Mouse (Mus musculus): Measurements from ENCODE around the gene Itgb8.

Gene Itgb8

DNA sequence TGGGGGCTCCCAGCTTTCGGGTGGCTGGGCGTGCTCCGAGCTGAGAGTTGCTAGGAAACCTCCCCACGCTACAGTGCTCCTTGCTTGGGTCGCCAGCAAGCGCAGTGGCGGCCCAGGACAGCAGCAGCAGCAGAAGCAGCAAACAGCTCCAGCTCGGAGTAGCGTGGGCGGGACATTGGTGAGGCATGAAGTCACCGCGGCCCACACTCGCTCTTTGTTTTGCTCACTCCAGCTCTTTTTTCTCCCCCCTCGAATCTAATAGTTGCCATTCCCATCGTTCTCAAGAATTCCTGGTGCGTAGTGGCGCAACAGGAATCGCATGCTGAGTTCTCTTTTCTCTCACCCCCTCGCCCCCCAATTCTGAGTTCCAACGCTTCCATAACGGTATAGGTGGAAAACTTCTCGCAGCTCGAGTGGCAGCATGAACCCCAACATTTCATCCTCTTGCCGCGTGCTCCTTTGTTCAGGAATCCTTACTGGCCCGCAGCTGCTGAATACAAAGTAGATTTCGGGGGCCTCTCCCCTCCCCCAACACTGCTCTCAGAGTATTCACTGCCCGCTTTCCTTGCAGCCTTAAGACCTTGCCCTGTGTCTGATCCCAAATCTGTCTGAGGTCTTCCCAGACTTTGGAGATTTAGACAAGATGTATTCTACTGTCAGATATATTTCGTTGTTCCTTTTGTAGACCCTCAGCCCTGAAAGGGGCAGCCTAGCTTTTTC, at the start of gene Itgb8:
Gene Itgb8 (minus strand): TSS at position 107 of the 720 bp plus-strand sequence.
- peak; percentile 57 for DNase-seq (ENCODE audit: low spot score)

DNA sequence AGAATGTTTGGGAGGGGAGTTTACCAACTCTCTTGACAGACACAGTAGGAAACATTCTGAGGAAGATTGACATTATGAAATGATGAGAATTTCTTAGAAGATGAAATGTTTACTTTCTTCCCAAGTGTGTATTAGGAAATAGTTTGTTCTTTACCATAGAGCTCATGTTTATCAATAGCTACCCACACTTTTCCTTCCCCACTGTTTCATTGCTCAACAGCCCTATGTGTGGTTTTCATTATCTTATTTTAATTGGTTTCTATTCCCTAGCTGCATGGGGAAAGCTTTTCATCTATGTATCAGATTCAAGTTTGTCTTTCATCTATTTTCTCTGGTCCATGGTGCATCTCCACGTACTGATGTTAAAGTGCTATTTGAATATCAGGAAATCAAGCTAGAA, 37.7 kb upstream of the Itgb8 start:
- no peak for DNase-seq (ENCODE audit: low spot score)

GRCm38 (mm10) chr12:119273605-119274004, 35.0 kb upstream of the Itgb8 start:
- no peak for DNase-seq (ENCODE audit: low spot score)

- no peak for DNase-seq (ENCODE audit: low spot score)
Measured at GRCm38 (mm10) chr12:119271964-119272363, 33.4 kb upstream of the Itgb8 start.

- no peak for DNase-seq (ENCODE audit: low spot score)
Measured at GRCm38 (mm10) chr12:119270036-119270435, 31.4 kb upstream of the Itgb8 start.

GRCm38 (mm10) chr12:119268723-119269122, 30.1 kb upstream of the Itgb8 start:
- no peak for DNase-seq (ENCODE audit: low spot score)

DNA sequence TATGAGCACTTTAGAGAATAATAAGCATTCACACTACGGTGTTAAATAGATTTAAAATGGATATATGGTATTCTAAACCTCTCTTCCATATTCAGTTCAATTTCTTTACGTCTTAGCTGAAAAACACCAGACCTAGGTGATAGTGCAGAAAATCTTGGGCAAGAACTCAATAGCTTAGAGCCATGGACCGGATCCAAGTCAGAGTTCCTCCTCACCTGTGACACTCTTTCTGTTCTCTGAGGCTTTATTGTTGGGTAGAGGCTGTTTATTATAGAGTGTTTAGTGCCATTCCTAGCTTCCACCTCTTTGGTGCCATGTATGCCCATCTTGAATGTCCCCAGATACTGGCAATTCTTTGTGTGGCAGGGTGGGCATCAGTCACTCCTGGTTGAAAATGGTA, 25.9 kb upstream of the Itgb8 start:
- no peak for DNase-seq (ENCODE audit: low spot score)

DNA sequence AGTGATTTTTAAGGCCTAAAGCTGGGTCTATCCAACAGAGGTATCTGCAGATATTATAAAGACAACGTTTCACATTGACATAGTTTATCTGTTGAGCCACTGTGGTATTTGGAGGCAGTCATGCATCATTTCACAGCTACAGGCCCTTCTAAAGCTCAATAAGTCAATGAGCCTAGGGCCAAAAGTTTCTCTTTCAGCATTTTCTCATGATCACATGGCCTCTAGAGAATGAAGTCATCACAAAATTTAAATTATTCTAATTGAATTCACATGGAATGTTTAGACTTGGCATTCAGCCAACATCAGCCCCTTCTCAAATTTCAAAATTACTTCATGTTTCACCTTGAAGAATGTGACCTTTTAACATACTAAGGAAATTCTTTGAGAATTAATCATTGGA, 10.0 kb upstream of the Itgb8 start:
- no peak for DNase-seq (ENCODE audit: low spot score)

DNA sequence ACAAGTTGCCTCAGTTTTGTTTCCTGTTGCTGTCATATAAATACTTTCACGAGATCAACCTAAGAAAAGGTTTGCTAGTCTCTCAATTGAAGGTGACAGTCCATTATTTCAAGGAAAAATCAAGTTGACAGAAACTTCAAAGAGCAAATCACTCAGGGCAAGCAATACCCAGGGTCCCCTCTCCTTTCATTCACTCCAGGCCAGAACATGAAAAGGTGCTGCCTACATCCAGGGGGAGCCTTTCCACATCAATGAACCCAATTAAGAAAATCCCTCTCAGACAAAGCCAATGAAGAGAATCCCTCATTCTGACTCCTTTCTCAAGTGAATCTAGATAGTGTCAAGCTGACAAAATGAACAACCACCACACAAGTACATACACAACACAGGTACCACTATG, 2.5 kb upstream of the Itgb8 start:
- DNase-seq (ENCODE audit: low spot score), result no peak

- peak; percentile 27 for DNase-seq (ENCODE audit: low spot score)
Measured at GRCm38 (mm10) chr12:119237921-119238695, 494 bp downstream of the Itgb8 start.

GRCm38 (mm10) chr12:119237241-119237920, 1.2 kb downstream of the Itgb8 start:
- DNase-seq (ENCODE audit: low spot score), result no peak

GRCm38 (mm10) chr12:119231831-119232230, 6.8 kb downstream of the Itgb8 start:
- DNase-seq (ENCODE audit: low spot score), result no peak

GRCm38 (mm10) chr12:119230444-119230843, 8.2 kb downstream of the Itgb8 start:
- DNase-seq (ENCODE audit: low spot score), result no peak

DNA sequence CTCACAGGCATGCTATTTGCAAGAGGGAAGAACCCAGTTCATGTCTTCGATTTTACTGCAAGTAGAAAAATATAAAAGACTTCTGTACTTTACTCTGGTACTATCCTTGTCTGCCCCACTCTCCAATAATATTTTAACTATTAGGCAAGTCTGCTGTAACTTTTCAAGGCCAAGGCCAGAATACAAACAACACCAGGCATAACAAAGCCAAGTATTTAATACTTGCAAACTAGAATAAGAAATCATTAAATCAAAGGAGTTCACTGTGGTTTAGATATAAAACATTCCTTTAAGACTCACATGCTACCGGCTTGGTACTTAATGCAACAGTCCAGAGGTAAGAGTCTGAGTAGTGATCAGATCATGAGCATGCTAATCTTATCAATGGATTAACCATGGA, 9.0 kb downstream of the Itgb8 start:
- no peak for DNase-seq (ENCODE audit: low spot score)

- DNase-seq (ENCODE audit: low spot score), result no peak
Measured at GRCm38 (mm10) chr12:119227898-119228297, 10.7 kb downstream of the Itgb8 start.

GRCm38 (mm10) chr12:119224699-119225098, 13.9 kb downstream of the Itgb8 start:
- DNase-seq (ENCODE audit: low spot score), result no peak

DNA sequence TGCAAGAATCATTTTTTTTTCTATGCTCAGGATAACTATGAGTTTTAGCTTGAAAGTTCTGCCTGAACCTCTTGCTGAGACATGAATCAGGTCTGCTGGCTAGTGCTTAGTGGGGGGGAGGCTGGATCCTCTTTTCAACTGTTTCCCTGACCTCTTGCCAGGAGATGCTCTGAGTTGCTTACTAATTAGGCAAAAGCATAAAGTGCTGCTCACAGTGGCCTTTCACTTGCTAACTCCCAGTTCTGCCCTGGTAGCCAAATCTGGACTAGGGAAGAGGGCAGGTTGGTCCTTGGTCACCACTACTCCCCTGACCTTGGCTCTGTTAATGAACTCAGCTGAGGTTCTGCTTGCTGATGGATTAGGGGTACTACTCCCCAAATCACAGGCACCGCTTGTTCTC, 19.2 kb downstream of the Itgb8 start:
- DNase-seq (ENCODE audit: low spot score), result no peak

DNA sequence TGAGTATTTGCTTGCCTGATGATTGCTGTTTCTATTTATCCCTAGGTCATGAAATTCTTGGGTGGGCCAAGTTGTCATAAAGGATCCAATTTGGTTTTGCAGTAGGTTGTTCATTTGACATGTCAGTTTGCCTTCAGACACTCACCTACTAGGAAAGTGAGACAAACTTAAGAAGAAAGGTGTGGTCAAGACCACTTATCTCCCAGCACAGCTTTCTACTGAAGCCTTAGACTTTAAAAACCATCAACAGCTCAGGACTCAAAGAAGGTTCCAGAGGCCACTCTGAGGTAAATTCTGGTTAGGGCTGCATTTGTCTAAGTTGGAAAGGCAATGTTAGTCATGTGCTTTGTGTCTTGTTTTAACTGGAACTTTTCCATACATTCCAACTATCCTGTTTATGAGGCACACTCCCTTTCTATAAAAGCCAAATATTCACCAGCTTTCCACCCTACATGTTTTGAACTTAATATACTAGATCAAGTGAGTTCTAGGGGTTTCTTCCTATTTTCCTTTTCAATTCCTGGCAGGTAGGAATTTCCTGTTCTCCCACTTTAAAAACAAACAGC, 20.8 kb downstream of the Itgb8 start:
- DNase-seq (ENCODE audit: low spot score), result no peak

DNA sequence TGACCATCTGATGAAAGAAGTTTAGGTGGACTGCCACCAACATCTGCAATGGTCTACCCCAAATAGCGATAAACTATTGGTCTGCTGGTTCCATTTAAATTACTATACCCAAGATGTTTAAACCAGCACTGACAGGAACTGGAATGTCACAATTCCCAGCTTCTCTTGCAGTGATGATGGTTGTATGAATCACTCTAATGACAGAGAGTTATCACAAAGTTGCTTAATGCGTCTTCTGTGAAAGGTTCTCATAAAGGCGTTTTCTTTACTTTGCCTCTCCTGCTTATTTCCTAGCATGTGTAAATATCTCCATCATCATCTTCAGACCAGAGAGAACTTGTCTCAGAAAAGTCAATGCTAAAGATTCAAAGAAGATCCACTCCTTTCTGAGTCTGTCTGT, 23.4 kb downstream of the Itgb8 start:
- DNase-seq (ENCODE audit: low spot score), result no peak

DNA sequence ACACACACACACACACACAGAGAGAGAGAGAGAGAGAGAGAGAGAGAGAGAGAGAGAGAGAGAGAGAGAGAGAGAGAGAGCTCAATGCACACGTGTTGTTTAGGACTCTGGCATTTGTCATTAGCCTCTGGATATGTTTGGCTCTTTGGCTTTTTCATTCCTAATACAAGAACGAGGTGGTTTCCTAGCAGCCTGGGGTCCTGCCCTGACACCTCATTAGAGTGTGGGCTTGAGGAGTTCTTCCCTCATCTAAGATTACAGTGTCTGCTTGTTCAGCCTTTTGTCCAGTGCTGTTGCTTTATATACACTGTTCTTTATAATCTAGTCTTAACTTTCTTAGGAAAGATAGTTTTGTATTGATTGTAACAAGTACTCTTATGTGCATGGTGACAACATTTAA, 27.1 kb downstream of the Itgb8 start:
- DNase-seq (ENCODE audit: low spot score), result no peak

DNA sequence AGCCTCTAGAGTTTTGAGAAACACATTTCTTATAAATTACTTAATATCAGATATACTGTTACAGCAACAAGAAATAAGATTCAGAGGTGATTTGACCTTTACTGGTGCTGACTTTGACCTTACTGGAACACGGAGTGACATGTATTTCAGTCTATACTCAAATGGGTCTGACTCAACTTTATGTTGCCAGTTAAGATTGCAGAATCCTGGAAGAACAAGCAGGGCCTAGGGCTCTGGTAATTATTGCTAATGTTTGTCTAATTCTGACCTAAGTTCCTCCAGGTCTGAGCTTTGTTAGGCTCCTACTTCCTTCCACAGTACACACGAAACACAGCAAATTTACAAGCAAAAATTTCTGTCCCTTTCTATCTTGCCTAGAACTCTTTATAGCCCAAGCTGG, 28.0 kb downstream of the Itgb8 start:
- no peak for DNase-seq (ENCODE audit: low spot score)

DNA sequence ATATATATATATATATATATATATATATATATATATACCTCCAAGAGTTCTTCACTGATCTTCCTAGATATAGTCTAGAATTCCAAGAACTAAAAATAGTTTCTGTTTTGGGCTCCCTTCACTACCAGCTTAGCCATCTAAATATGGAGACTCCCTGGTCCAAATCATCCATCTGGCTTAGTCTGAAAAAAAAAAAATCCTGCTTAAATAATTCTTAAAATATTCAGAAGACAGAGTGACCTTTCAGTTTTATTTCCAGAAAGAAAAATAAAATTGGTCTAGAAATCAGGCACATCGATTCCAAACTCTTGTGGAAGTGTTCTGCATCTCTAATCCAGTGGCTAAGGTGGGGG, 28.6 kb downstream of the Itgb8 start:
- DNase-seq (ENCODE audit: low spot score), result no peak
